Mouse (Mus musculus) liver, embryonic 14 days (tissue): ENCODE measurements around the gene Prl5a1. TPM values are rescaled to one million over a fixed set of nuclear protein-coding genes. Genes with fewer than 3 reads are reported as not detected.

Experiments used
- polyA plus RNA-seq: library from polyadenylated mRNA; depleted of rRNA; stranded (reverse); fragments of >200 nt; gene quantifications from 2 replicates; pipeline ENCODE4 v1.2.3, GENCODE M21; 2012; rRNA removed

The Prl5a1 gene
- polyA plus RNA-seq, result not detected in 2 replicates

GRCm38 (mm10) chr13:28142184-28142583, at the start of gene Prl5a1:
Prl5a1 (plus strand) TSS chr13:28142484.

Other genes with a start within 250 kb of the Prl5a1 start
- 0.02 TPM in 1 of 2 replicates, not detected in the other for gene Prl4a1, start 126.3 kb upstream of the Prl5a1 start, polyA plus RNA-seq
- 2.3 and 2.5 TPM in 2 replicates for gene Gm11361, start 115.0 kb downstream of the Prl5a1 start, polyA plus RNA-seq